Mouse (Mus musculus): Measurements from ENCODE around the gene Vmn2r61.

Gene Vmn2r61

GRCm38 (mm10) chr7:42259753-42260152 is at the start of gene Vmn2r61:
Gene Vmn2r61, plus strand, starts transcription at chr7:42260053.
- in situ Hi-C loops (cut with MboI, MseI) = no loop called here

Measured in T-helper 2 cell (primary cell).